Mouse (Mus musculus): ENCODE measurements around the gene Nemp1.
A peak's percentile ranks its signal among the peaks of the same experiment; 100 is the strongest.

Gene Nemp1

GRCm38 (mm10) chr10:127666501-127667268, at the start of gene Nemp1:
Gene Nemp1 (plus strand): TSS chr10:127666901.
- peak; percentile 90 to 95 for DNase-seq

GRCm38 (mm10) chr10:127617294-127617693, 49.4 kb upstream of the Nemp1 start:
- no peak for DNase-seq

DNA sequence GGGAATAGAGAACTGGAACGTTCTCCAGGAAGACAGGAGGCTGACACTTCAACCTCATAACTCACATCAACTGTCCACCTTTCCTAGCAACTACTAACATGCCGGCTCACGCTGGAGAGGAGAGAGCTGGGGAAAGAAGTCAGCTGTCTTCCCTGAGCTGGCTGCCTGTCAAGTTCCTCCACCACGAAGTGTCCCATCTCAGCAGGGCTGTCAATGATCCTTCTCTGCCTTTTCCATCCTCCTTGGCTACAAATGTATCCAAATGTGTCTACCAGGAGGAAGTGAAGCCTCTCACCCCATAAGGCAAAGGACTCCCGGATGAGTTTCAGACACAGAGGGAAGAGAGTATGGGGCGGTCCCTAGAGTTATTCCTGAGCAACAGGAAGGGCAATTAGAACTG, 48.5 kb upstream of the Nemp1 start:
- peak in 1 of 2 experiments; percentile 68 for DNase-seq

DNA sequence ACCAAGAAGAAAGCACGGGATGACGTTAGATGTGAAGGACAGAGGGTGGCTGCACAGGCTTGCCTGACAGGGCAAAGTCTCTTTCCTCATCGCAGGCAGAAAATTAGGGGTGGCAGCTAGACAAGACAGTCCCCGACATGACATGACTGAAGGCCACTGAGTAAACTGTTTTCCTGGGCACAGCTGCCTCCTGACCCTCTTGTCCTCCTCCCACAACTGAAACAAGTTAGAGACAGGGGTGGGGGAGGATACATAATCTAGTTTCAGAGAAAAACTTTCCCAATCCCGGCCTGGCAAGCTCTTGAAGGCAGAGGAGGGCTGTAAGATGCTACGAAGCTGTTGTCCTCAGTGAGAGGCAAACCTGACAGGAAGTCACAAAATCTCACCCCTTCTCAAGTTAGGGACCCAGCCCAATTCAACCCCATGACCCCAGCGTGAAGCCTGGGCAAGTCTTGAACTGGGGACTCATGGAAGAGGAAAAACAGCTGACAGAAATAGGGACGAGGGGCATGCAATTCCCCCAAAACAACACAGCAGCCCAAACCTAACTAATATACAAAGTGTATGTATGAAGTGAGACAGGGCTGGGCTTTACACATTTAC, 47.5 kb upstream of the Nemp1 start:
- DNase-seq = peak in 1 of 2 experiments; percentile 49

DNA sequence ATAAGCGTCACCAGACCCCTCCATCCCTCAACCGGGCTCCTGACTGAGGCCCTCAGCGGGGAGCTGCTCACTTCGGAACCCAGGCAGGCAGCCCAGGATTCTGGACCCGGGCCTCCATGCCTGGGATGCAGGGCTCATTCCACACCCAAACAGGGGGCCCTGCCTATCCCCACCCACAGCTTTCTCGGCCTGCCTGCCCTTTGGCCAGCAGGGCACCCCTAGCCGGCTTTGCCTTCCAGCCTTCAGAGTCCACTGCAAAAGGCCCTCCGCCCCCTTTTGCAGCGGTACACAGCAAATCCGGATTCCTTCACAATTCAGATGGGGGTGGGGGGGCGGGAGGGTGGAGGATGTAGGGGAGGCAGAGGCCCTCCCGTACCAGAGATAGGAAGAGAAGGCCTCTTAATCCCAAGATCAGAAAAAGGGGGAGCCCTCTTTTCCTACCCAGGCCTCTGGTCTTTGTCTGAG, 46.7 kb upstream of the Nemp1 start:
- DNase-seq = peak; percentile 50 to 65

DNA sequence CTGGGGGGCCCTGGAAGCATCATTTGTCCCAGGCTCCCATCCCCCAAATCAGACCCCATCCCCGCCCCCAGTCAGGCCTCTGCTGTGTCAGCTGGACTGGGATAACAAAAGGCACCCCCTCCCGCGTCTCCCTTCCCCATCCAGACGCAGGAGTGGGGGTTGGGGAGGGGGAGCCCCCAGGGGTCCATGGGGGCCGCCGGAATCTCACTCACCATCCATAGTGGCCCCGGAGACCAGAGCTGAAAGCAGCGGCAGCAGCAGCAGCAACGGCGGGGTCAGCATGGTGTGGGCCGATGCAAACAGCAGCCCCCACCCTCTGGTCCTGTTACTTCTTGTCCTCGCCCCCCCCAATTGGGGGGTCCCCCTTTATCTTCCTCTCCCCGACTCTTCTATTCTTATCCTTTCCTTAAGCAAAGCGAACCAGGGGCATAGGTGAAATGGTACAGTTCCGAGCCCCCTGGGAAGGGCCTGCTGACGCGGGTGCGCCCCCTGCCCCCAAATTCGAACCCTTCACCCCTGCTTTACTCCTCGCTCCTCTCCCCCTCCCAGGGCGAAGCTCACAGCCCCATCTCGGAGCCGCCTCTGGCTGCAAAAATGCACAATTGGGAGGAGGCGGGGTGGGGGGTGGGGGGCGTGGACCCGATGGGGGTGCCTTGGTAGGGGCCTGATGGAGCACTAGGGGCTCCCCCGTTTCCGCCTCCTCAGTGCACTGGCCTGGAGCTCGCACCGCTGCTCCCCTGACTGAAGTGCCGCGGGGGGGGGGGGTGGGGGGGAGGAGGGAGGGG, 46.1 kb upstream of the Nemp1 start, which contains the start of gene Lrp1:
TSS of gene Lrp1 (minus strand) at position 743 of the 785 bp plus-strand sequence.
- peak in 1 of 2 experiments; percentile 52 for DNase-seq

- peak; percentile 91 to 95 for DNase-seq
Measured at GRCm38 (mm10) chr10:127621191-127622056, 45.3 kb upstream of the Nemp1 start.

DNA sequence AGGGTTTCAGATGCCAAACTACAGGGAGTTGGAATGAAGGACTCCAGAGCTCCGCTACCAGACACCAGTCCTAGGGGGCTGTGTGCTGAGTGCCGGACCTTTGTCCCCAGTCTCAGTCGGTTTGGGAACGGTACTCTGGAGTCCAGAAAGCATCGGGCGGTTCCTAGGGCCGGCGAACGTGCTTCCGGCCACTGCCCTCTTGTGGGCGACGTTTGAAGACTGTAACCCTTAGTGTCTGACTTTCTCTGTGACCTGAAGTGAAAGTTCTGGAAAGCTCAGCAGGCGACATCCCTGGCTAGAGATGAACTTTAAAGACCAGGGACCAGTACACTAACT, 44.7 kb upstream of the Nemp1 start:
- DNase-seq = peak; percentile 83 to 86

- DNase-seq = no peak
Measured at GRCm38 (mm10) chr10:127622661-127623060, 44.0 kb upstream of the Nemp1 start.

- no peak for DNase-seq
Measured at GRCm38 (mm10) chr10:127623439-127624216, 43.1 kb upstream of the Nemp1 start.

DNA sequence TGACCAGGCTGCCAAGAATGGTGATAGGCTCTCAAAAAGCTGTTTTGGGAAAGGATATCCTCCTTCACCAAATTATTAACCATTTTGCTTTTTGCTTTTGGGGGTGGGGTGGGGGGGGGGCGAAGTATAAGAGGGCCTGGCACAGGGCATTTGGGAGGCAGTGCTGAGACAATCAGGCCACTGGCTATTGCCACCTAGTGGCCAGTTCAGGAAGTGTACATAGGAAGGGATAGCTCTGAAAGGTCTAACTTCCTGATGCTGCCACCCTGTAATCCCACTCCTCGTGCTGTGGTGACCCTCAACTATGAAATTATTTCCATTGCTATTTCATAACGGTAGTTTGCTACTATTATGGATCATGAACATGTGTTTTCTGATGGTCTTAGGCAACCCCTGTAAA, 40.3 kb upstream of the Nemp1 start:
- DNase-seq = no peak

- DNase-seq = peak; percentile 61 to 65
Measured at GRCm38 (mm10) chr10:127631261-127632214, 35.2 kb upstream of the Nemp1 start.

DNA sequence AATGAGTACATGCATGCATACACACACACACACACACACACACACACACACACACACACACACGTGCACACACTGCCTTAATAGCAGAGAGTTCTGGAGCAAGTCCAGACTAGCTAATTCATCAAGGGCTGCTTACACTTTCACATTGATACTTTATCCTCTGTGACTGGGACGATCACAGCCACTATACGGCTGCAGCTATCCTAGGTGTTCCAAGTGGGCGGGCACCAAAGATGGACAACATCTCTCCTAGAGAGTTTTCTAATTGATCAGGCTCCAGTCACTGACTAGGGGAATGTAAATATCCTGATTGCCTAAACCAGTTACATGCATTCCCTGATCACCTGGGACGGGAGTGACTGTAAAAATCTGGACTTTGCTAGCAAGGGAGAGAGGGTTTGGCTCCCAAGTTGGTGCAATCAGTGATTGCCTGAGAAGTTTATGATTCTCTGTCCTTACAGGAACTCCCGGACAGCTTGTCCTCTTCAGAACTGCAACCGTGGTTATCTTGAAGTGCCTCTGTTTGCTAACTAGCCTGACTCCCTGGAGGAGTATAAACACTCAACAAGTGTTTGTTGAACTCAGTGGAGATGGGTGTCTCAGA, 33.9 kb upstream of the Nemp1 start:
- no peak for DNase-seq

DNA sequence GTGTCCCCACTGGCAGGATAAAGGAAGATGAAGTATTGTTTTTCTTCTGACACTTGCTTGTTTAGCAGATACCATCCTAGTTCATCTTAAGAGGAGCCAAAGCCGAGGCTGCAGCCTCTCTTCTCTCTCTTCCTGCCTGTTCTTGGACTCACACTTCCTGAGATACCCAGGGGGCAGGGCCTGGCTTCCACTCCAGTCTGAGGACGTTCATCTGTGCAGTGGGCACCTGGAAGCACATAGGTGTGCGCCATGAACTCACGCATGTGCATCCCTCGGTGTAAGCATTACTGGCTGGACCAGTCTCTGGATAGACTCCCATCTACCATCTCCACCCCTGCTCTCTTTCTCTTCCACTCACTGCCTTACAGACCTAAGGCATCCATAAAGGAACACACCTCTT, 26.3 kb upstream of the Nemp1 start:
- no peak for DNase-seq

GRCm38 (mm10) chr10:127641861-127642771, 24.6 kb upstream of the Nemp1 start:
- peak; percentile 87 to 92 for DNase-seq

DNA sequence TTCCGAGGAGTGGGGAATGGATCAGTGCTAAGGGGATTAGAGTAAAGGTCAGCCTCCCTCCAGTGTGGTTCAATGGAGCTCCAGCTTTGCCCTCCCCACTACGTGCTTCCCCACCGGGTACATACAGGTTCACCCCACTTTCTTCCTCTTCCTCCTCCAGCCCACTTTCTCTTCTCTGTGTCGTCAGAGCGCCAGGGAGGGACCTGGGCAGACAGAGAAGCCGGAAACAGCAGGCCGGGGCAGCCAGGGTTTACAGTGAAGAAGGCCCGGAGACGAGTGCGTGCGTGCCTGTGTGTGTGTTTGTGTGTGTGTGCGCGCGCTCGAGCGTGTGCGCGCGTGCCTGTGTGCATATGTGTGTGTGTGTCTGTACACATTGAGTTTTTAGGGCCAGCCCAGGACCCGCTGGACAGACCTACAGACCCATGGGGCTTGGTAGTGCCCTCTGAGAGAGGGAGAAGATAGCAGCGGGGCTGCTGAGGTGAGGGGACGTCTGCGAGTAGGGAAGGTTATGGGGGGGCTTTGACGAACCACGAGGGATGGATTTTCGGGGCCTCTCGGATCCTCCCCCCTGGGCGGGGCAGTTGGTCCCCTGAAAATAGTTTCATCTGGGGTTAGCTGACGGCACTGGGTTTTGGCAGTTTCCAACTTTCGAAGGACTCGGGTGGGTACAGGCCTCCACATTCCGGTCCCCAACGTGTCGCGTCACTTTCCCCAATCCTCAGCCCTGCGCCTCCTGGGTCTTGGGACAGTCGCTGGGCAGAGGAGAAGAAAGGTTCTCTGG, 23.7 kb upstream of the Nemp1 start, which contains the start of gene Stat6:
TSS of gene Stat6 (plus strand) at position 215 of the 781 bp plus-strand sequence.
- peak; percentile 87 to 90 for DNase-seq

GRCm38 (mm10) chr10:127643553-127644238, 23.0 kb upstream of the Nemp1 start:
- peak; percentile 84 to 87 for DNase-seq
